Mouse (Mus musculus): ENCODE measurements around the gene BC030870. TPM values are rescaled to one million over a fixed set of nuclear protein-coding genes. Genes with fewer than 3 reads are reported as not detected.
"Not testable (repeated sequence)": the region's sequence is repeated elsewhere in the genome, so short reads cannot be mapped to it uniquely, and the experiment has no call there.

The BC030870 gene
- not detected for total RNA-seq (2021)
- long read RNA-seq, experiment 1, result 0 reads
- long read RNA-seq, experiment 2, result 0 reads

DNA sequence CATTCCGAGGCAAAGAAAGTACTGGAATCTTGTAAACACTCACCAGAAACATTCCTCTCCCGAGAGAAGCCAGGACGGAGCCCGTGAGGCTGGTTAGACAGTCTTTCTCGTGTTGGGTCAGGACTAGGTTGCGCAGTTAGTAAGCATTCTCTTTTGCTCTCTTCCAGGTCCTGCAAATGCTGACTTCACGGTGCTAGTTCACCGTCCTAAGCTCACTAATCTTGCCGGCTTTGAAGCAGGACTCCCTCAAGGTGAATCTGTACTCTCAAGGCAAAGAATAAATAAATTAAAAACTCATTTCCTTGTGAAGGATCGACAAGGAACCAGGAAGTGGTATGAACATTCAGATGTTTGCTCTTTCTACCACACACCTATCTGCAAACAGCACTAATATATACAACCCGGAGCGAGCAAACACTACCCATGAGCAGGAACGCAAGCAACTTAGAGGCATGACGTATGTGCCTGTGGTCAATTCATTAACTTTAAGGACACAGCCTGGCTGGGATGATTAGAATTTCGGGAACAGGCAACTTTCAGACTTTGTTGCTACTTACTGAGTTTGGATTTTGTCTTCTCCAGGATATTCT lies at the start of gene BC030870:
Gene BC030870 (minus strand): TSS at position 365 of the 590 bp plus-strand sequence.
- no peak for DNase-seq

DNA sequence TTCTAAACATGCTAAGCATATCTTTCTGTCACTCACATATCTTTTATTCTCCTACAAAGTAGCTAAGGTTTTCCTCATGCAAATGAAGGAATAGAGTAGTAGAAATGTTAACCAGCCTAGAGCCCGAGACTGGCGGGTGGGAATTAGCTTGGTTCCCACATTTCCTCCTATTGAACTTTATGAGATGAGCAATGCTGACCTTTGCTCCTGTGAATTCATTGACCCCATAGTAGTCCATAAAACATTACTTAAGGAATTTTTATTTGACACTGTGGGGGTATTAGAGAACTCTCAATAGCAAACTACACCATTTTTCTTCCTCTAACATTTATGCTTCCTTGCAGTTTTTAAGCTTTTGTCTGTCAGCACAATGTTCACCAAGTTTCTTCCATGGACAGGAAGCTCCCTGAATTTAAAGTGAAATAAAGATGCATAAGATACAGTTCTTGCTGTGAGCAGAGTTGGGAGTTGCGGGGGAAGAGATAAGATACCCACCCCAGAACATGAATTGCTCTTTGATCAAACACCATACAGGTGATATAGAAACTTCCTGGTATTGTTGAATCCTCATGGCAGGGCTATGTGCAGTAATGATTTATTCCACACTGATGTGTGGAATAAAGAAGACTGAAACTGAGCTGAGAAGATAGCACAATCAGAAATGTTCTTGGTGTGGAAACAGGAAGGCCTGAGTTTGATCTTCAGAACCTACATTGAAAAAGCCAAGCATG lies 45.5 kb upstream of the BC030870 start:
- DNase-seq, result no peak

GRCm38 (mm10) chr8:65169184-65169583 lies 39.8 kb upstream of the BC030870 start:
- DNase-seq, result no peak

DNA sequence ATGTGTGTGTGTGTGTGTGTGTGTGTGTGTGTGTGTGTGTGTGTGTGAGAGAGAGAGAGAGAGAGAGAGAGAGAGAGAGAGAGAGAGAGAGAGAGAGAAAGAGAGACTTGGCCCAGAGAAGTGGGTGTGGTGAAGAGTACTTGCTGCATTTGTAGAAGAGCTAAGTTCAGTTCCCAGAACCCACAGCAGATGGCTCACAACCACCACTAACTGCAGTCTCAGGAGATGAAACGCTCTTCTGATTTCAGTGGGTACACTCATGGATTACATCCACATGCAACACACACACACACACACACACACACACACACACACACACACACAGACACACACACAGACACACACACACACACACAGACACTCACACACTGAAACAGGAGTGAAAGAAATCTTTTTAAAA lies 31.3 kb upstream of the BC030870 start:
- not testable (repeated sequence) for DNase-seq

GRCm38 (mm10) chr8:65159096-65159748 lies 29.9 kb upstream of the BC030870 start:
- no peak for DNase-seq

GRCm38 (mm10) chr8:65157901-65158300 lies 28.5 kb upstream of the BC030870 start:
- no peak for DNase-seq

DNA sequence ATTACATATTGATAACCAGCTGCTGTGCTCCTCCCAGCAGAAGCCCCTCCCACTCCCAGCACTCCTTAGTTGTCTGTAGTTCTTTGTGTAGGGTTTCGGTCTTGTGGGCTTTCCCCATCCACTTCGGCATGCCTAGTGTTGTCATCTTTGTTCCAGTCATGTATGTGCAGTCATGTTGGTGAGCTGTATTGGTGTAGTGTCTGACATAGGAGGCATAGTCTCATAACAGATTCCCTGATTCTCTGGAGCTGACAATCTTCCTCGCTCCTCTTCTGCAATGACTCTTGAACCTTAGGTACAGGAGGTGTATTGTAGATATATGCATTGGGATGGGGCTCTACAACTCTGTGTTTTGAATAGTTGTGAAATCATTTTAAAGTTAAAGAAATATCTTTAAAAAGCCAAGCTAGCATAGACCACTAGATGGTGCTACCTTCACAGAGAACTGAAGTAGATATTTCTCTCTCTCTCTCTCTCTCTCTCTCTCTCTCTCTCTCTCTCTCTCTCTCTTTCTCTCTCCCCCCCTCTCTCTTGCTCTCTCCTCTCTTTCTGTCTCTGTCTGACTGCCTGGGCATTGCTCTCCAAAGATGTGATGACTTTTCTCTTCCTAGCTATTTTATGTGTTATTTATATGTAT lies 9.6 kb upstream of the BC030870 start:
- no peak for DNase-seq

DNA sequence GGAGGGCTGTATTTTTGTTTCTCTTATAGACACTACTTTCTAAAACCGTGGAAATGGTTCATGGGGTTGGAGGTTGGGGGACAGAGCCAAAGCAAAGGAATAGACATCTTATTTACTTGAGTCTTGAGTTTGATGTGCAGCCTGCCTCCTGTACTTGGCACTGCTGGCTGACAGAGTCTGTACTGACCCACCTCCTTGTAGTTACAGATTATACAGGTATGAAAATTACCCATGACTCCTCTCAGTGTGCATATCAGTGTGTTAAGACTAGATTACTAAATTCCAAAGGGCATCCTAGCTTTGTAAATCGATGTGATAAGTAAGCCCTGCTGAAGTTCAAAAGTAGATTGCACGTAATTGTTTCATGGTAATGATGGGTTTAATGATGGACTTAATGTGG lies 2.9 kb downstream of the BC030870 start:
- DNase-seq, result no peak

DNA sequence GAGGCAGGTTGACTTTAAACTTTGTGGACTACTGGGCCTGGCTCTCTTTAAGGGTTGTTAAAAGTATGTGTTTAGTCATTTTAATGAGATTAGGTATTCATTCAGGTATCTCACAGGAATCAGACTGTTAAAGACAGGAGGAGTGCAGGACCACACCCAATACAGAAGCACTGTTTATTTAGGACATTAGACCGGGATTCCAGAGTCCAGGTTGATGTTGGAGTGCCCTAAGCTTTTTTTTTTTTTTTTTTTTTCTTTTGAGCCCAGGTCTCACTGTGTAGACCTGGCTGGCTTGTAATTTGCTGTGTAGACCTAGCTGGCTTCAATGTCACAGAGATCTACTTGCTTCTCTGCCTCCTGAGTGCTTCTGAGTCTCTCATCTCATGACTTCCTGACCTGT lies 3.3 kb downstream of the BC030870 start:
- no peak for DNase-seq

DNA sequence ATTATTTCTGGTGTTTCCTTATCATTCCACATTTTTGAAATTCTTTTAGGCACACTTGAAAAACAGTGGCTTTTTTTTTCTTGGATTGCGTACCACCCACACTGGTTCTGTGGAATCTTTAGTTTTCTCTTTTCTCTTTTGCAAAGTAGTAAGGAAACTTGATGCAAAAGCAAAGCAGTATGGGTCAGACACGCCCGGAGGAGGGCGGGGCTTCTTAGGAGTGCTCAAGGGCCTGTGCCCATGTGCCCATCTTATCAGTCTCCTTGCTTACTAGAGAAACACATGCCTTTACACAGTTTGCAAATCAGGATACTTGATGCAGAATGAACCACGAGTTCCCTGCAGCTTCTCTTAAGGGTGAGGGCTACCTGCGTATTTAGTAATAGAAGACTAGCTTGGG lies 17.3 kb downstream of the BC030870 start:
- DNase-seq, result no peak

GRCm38 (mm10) chr8:65110285-65110691 lies 19.1 kb downstream of the BC030870 start:
- peak; percentile 71 to 79 for DNase-seq

- no peak for DNase-seq
Observed at GRCm38 (mm10) chr8:65108936-65109335, 20.4 kb downstream of the BC030870 start.

- DNase-seq, result no peak
Observed at GRCm38 (mm10) chr8:65107936-65108718, 21.2 kb downstream of the BC030870 start.

GRCm38 (mm10) chr8:65104041-65104440 lies 25.3 kb downstream of the BC030870 start:
- no peak for DNase-seq

DNA sequence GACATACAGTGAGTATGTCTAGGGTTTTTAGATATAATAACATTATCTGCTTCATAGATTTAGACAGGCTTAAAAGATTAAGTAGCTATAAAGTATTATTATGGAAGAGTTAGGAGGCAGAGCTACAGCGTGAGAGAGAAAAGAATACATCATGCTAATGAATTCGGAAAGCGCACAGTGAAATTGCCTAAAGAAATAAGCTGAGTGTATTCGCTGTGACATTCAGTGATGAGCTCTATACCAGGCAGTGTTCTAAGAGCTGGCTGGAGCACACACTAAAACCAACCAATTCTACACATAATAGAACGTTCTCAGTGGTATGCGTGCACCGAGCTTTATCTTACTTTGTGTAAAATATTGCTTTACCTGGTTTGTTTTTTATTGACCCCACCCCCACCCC lies 25.7 kb downstream of the BC030870 start:
- DNase-seq, result no peak

DNA sequence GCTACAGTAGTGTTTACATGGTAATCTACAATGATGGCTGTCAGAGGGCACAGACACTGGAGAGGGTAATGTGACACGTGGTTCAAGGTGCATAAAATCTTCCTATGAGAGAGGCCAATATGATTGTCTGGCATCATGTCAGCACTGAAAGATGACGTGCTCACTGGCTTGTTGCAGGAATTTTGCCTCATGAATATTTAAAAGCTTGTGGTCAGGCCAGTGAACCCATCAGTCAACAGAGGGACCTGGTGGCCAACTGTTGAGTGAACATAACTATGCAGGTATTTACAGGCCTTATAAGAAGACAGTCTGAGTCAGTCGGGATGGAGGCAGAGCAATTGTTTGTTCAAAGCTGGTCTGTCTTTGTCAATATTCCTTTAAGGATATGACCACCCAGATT lies 29.6 kb downstream of the BC030870 start:
- no peak for DNase-seq

GRCm38 (mm10) chr8:65097760-65098415 lies 31.5 kb downstream of the BC030870 start:
- DNase-seq, result no peak

- DNase-seq, result no peak
Observed at GRCm38 (mm10) chr8:65089781-65090180, 39.6 kb downstream of the BC030870 start.

DNA sequence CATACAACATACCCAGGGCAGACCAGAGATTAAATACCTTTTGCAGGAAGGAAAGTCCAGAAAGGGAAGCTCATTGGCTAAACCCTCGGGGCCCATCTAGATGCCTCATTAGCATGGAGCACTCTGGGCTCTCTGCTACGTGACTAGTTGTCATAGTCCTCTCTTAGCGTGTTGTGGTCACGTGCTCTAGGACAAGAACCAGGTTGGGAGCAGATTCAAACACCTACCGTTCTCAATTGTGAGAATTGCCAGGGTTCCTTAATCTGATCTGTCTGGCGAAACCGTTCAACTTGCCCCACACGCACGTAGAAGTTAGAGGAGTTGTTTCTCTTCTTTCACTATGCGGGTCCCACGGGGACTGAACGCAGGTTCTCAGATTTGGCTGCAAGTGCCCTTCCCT lies 41.2 kb downstream of the BC030870 start:
- DNase-seq, result no peak

DNA sequence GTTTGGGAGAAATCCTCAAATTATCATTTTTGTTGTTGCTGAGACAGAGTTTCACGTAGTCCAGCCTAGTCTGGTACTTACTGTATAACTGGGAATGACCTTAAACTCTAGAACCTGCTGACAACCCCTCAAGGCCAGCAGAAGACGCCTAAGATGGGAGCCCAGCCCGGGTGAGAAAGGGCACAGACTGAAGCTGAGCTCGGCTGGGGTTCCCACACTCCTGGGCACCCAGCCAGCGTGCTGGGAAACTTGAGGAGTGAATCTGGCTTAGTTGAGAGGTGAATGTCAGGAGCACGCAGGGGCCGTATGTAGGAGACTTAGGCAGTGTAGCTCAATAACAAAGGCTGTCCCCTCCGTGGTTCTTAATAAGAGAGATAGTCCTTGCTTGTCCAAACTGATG lies 41.7 kb downstream of the BC030870 start:
- peak; percentile 15 to 47 for DNase-seq

GRCm38 (mm10) chr8:65085680-65086079 lies 43.7 kb downstream of the BC030870 start:
- DNase-seq, result no peak

All from adrenal gland, postnatal 36 days (tissue).